Mouse (Mus musculus): ENCODE results near the gene Nos1ap.

The Nos1ap gene

DNA sequence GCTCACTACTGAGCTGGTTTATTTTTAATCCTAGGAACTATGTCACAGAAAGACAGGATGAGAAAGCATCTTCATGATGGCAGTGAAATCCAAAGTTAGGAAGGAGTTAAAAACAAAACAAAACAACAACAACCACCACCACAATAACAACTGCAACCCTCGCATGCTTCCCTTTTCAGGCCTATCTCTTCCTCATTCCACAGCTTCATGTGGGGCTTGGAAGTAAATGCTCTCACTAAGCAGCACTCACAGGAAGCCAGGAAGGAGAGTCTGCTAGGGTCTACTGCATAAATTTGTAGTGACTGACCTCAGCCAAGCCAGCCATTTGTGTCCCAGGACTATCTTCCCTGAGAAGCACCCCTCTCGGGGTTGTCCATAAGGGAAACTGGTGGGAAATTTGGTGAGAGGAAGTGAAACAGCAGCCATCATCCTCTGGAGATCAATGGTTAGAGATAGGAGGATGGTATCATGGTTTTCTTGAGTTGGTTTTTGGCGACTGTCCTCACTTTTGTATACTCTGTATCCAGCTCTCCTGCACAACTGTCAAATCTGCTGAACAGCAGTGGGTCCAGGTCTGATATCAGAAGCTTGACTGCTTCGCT is 218.4 kb downstream of the Nos1ap start:
- no peak for DNase-seq (ENCODE audit: low read depth in 2 of 2, low spot score in 2 of 2)

DNA sequence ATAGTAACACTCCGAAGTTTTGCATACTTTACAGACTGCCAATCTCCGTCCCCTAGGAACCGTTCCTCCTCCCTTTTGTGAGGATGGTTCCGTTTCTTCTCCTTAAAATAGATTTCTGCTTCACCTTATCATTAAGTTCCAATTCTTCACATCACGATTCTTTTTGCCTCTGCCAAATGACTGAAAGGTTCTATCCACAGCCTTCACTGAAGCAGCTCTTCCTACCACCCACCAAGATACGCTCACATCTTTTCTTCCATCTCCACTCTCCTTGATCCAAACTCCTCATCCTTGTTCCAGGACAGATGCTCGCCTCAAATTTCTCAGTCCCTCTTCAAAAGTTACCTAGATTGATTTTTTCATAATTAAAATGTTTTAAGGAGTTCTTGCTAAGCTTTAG is 220.8 kb downstream of the Nos1ap start:
- DNase-seq (ENCODE audit: low read depth in 2 of 2, low spot score in 2 of 2), result no peak

DNA sequence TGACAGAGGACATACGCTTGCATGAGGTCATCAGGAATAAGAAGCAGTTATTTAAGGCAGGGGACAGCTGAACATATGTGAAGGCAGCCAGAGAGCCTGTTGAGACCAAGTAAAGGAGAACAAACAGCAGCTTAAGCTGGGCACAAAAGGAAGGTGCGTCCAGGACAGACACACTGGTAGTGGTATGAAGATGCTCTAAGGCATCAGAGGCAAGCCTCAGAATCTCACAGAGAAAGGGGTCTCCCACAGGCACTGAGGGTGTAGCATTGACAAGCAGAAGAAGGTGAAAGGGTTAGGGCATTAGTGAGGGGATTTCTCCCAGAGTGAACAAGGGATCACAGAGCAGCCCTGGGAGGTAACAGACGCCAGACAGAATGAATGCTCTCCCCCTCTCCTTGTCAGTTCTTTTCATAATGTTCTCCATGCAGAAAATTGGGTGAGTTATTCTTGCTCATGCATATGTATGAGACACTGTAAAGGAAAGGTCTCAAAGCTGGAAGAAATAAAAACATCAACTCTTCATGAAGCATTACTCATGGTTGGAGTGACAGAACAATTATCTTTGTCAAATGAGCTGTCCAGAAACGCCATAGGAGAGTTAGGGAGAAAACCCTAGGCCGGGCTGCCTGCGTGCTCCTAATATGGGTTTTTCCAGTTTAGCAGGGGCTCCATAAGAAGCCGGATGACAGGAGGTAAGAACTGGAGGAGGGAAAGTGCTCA is 222.5 kb downstream of the Nos1ap start:
- no peak for DNase-seq (ENCODE audit: low read depth in 2 of 2, low spot score in 2 of 2)

- DNase-seq (ENCODE audit: low read depth in 2 of 2, low spot score in 2 of 2), result no peak
These were observed 225.9 kb downstream of the Nos1ap start for GRCm38 (mm10) chr1:170363746-170364145.

- no peak for DNase-seq (ENCODE audit: low read depth in 2 of 2, low spot score in 2 of 2)
These were observed 229.3 kb downstream of the Nos1ap start for GRCm38 (mm10) chr1:170360183-170360915.

GRCm38 (mm10) chr1:170353335-170353734 is 236.3 kb downstream of the Nos1ap start:
- no peak for DNase-seq (ENCODE audit: low read depth in 2 of 2, low spot score in 2 of 2)

DNA sequence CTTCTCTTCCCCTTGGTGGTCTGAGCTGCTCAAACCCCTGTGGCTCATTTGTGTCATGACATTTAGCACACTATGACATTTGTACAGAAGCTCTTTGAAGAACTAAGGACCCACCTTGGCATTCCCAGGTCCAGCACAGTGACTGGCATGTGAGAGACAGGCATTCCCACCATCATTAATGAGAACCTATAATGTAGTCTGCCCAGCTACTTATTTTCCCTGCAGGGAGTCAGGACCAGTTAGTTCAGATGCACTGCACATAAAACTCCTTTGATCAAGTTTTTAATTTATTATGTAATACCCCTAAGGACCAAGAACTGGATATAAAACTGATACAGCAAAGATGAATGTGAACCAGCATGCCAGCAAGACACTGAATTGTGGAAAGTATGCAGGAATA is 238.6 kb downstream of the Nos1ap start:
- no peak for DNase-seq (ENCODE audit: low read depth in 2 of 2, low spot score in 2 of 2)

- DNase-seq (ENCODE audit: low read depth in 2 of 2, low spot score in 2 of 2), result no peak
These were observed 243.4 kb downstream of the Nos1ap start for GRCm38 (mm10) chr1:170346266-170346665.

GRCm38 (mm10) chr1:170343906-170344305 is 245.8 kb downstream of the Nos1ap start:
- no peak for DNase-seq (ENCODE audit: low read depth in 2 of 2, low spot score in 2 of 2)

DNA sequence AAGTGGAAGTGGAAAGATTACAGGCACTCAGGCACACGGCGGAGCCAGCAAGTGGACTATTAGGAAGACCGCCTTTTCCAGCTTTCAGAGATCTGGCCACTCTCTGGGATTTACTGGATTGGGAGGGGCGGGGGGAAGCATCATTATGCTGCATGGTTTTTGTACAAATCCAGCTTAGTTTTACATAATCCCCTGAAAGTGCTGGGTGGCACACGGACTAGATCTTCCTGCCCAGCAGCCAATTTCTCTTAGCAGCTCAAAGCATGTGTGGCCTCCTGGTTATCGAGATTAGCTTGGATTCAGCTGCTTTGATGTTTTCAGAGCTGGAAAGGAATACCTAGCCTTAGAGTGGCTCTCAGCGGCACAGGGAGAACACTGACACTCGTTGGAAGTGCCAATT is 246.6 kb downstream of the Nos1ap start:
- DNase-seq (ENCODE audit: low read depth in 2 of 2, low spot score in 2 of 2), result no peak

DNA sequence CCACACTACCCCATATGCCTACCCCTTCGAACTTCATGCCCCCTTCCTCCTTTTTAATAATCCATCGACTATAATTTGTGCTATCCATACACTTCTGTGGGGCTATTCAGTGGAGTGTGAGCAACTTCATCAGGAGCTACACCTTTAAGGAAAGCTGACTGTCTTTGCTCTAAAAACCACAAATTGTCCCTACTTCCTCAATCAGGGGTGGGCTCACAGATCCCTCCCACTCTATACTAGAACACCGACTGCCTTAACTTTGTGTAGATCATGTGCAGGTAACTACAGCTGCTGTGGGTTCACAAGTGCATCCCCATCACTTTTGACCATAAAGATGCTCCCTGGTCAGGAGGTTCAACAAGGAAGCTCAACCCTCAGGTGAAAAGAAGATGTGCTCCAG is 249.7 kb downstream of the Nos1ap start:
- DNase-seq (ENCODE audit: low read depth in 2 of 2, low spot score in 2 of 2), result no peak

GRCm38 (mm10) chr1:170332775-170333174 is 256.9 kb downstream of the Nos1ap start:
- DNase-seq (ENCODE audit: low read depth in 2 of 2, low spot score in 2 of 2), result no peak

DNA sequence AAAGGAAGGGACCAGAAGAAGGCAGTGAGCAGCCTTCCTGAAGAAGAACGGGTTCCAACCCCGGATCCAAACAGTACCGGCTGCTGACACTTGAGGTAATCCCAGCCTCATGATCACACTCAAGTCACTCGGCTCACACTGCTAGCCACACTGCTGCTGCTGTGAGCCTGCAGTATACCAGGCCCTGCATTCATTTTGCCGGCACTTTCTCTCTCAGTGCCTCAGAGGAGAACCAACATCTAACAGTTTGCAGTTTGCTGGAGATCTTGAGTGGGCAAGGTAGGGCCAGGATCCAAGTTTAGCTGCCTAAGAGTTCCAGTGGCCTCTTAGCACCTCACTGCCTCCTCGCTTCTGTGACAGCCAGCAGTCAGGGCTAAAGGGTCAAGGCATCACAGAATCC is 257.7 kb downstream of the Nos1ap start:
- DNase-seq (ENCODE audit: low read depth in 2 of 2, low spot score in 2 of 2), result no peak

DNA sequence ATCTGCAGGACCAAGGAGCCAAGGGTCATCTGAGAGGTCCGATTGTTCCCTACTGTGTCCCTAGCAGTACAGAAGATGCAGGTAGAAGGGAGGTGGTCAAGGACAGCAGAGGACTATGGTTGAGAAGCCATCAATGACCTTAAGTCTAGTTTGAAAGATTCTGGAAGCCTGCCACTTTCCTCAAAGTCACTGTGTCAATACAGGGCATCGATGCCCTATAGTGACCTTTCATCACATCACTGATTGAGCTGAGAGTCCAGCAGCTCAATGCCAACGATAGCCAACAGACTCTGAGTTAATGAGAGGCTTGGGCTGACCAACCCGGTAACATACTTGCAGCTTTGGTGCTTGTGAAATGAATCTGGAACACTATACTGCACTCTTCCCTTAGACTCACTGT is 264.4 kb downstream of the Nos1ap start:
- DNase-seq (ENCODE audit: low read depth in 2 of 2, low spot score in 2 of 2), result no peak

DNA sequence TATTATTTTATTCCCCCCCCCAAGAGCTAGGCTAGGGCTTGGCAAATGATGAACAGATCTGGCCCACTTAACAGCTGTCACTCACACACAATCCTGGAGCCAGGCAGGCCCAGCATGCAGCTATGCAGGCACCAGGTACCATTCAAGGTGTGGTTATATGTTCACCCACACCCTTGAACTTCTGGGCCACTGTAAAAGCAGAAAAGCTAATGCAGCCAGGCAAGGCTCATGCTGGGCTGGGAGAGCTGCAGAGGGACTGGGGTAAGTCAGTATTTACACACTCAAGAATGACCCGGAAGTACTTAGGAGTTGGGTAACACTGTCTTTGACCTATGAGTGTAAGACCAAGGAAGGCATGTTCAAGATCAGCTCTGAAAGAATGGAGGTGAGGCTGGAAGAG is 265.3 kb downstream of the Nos1ap start:
- no peak for DNase-seq (ENCODE audit: low read depth in 2 of 2, low spot score in 2 of 2)

DNA sequence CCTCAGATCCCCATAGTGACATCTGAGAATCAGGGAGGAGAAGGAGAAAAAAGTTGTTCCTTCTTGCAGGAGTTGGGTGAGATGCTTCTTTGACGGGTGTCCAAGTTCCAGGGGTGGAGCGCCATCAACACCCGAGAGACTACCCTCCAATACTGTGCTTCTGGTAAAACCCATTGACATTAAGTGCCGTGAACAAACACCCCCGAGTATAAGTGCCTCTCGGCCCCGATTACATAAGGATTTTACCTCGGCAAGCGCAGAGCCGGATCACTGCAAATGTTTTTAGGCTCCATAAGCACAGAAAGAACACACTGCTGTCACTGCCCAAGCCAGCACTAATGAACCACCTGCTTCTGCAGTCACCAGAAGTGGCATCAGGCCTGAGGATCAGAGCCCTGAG is 266.7 kb downstream of the Nos1ap start:
- no peak for DNase-seq (ENCODE audit: low read depth in 2 of 2, low spot score in 2 of 2)

GRCm38 (mm10) chr1:170322046-170322445 is 267.6 kb downstream of the Nos1ap start:
- DNase-seq (ENCODE audit: low read depth in 2 of 2, low spot score in 2 of 2), result no peak

DNA sequence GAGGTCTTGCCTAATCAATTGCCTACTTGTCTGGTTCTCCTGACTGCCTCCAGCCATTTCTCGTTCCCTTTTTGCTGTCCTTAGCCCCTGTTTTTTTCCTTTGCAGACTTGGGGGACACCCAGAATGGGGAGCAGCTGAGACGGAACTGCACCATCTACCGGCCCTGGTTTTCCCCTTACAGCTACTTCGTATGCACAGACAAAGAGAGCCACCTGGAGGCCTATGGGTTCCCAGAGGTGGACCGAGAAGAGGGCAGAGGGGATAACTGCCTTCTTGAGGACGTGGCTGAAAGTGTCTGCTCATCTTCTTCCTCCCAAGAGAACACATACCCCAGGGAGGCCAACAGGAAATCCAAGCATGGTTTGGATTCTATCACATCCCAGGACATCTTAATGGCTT is 278.2 kb downstream of the Nos1ap start:
- no peak for DNase-seq (ENCODE audit: low read depth in 2 of 2, low spot score in 2 of 2)

GRCm38 (mm10) chr1:170308503-170308902 is 281.2 kb downstream of the Nos1ap start, which contains the start of gene Spata46:
Spata46 (plus strand) TSS chr1:170308803.
- no peak for DNase-seq (ENCODE audit: low read depth in 2 of 2, low spot score in 2 of 2)

DNA sequence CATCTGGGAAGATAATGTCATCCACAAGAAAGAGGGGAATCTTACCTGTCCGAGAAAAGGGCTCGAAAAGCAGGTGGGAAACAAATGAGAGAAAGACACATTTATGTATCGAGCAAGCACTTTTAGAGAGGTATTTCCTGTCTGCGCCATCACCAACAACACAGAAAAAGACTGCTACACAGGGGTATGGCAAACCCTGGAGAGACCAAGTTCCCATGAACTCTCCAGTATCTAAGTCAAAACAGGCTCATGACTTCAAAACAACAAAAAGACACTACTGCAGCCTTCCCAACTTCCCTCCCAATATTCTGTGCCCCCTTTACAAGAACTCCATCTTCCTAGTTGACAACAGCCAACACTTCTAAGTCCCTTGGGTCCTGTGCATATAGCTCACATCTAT is 283.4 kb downstream of the Nos1ap start, which contains the start of gene Gm7694:
Gm7694 (minus strand) TSS at position 101 of the 400 bp plus-strand sequence.
- no peak for DNase-seq (ENCODE audit: low read depth in 2 of 2, low spot score in 2 of 2)

GRCm38 (mm10) chr1:170305002-170305401 is 284.7 kb downstream of the Nos1ap start:
- no peak for DNase-seq (ENCODE audit: low read depth in 2 of 2, low spot score in 2 of 2)

GRCm38 (mm10) chr1:170303103-170303502 is 286.6 kb downstream of the Nos1ap start:
- DNase-seq (ENCODE audit: low read depth in 2 of 2, low spot score in 2 of 2), result no peak
